Mouse (Mus musculus) CH12.LX (cell line): ENCODE results near the gene Arhgap45.

Source experiments
- CTCF ChIP-seq, 2 experiments: IDR thresholded peaks in 1 of 2; conservative IDR thresholded peaks in 1 of 2; 2 replicates each; pipeline ENCODE4 v1.5.1; 2011 to 2012; ENCODE audit warnings: low read depth in 2 of 2, low read length in 2 of 2, improper control_type of control experiment in 1 of 2, inconsistent platforms in 1 of 2, mild to moderate bottlenecking in 1 of 2, moderate library complexity in 1 of 2
- MAX ChIP-seq: IDR thresholded peaks from 2 replicates; pipeline ENCODE4 v1.6.1; 2011; ENCODE audit warnings: low read length, improper control_type of control experiment
- PAX5 ChIP-seq: IDR thresholded peaks from 2 replicates; pipeline ENCODE4 v1.6.1; 2012; ENCODE audit warnings: low read length, inconsistent platforms, mixed read lengths
- RCOR1 ChIP-seq: conservative IDR thresholded peaks from 2 replicates; pipeline ENCODE4 v1.6.1; 2012; ENCODE audit warnings: low read depth, mild to moderate bottlenecking, inconsistent platforms, low read length, improper control_type of control experiment
- UBTF ChIP-seq: IDR thresholded peaks from 2 replicates; pipeline ENCODE4 v1.6.1; 2012; ENCODE audit warnings: low read depth, mild to moderate bottlenecking, inconsistent platforms, low read length, improper control_type of control experiment, moderate library complexity

DNA sequence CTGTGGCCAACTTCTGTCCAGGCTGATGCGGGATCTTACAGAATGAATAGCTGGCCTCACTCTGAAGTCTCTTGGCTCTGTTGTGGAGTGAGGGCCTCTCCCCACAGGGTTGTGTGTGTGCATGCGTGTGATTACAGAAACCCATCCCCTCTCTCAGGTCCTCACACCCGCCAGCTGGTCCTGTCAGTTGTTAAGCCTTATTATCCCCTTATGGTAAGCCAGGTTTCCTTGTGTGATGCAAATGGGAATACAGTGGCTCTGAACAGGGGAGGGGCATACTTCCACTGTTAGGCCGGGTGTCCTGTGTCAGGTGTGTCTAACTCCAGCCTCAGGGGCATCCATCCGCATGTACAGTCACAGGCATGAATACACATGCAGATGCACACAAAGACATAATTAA lies 29.3 kb downstream of the Arhgap45 start:
- TF ChIP-seq PAX5 (no peak), CTCF (conservative IDR thresholded peaks at IDR 0.05 in 1 of 2, IDR thresholded peaks at IDR 0.05 in 1 of 2; ENCODE audit: low read depth in 2 of 2, low read length in 2 of 2) (no peak), RCOR1 (no peak), UBTF (no peak), MAX (no peak)
